Mouse (Mus musculus) hindbrain, postnatal 0 days (tissue): ENCODE results near the gene Mest. TPM values are rescaled to one million over a fixed set of nuclear protein-coding genes. Genes with fewer than 3 reads are reported as not detected.
A peak's percentile ranks its signal among the peaks of the same experiment; 100 is the strongest.

Experiments
- ATAC-seq: fragments of 200-750 bp; cut with Nextera tagmentation; 2 replicates; pipeline ENCODE4 v1.8.0; 2017; ENCODE audit warnings: mild to moderate bottlenecking, moderate TSS enrichment, moderate library complexity
- DNase-seq: peaks from one replicate; pipeline ENCODE4 v3.0.0-alpha.2; 2015; ENCODE audit warnings: low spot score
- H3K27ac ChIP-seq: fragments of 300-500 bp; sonication (generic); 2 replicates; pipeline ENCODE4 v1.5.1; 2014; ENCODE audit warnings: mild to moderate bottlenecking
- H3K27me3 ChIP-seq: fragments of 300-500 bp; sonication (generic); 2 replicates; pipeline ENCODE4 v1.6.1; 2014; ENCODE audit warnings: low read length, mixed read lengths; ENCODE audit not compliant: insufficient read depth
- H3K36me3 ChIP-seq: fragments of 300-500 bp; sonication (generic); 2 replicates; pipeline ENCODE4 v1.6.1; 2014; ENCODE audit warnings: low read length, mixed read lengths; ENCODE audit not compliant: insufficient read depth
- H3K4me1 ChIP-seq: fragments of 300-500 bp; sonication (generic); 2 replicates; pipeline ENCODE4 v1.6.1; 2014; ENCODE audit warnings: antibody characterized with exemption, low read length, mixed read lengths; ENCODE audit not compliant: insufficient read depth
- H3K4me2 ChIP-seq: fragments of 300-500 bp; sonication (generic); 2 replicates; pipeline ENCODE4 v1.6.1; 2014; ENCODE audit warnings: low read depth, mild to moderate bottlenecking, low read length, moderate library complexity, mixed read lengths
- H3K4me3 ChIP-seq: fragments of 300-500 bp; sonication (generic); 2 replicates; pipeline ENCODE4 v1.5.1; 2014; ENCODE audit warnings: low read length
- H3K9ac ChIP-seq: fragments of 300-500 bp; sonication (generic); replicated peaks from 2 replicates; pipeline ENCODE4 v1.6.1; 2014; ENCODE audit warnings: mild to moderate bottlenecking, low read length, moderate library complexity, mixed read lengths
- H3K9me3 ChIP-seq: fragments of 300-500 bp; sonication (generic); 2 replicates; pipeline ENCODE4 v1.6.1; 2016; ENCODE audit warnings: low read length, mixed read lengths
- CTCF ChIP-seq: IDR thresholded peaks from 2 replicates; pipeline ENCODE4 v1.5.1; 2016; ENCODE audit warnings: antibody characterized with exemption, control low read depth, low read depth
- WGBS: fragments of 180-500 bp; shearing (Covaris S2); extraction: QIAGEN DNeasy Blood & Tissue Kit; methylation state at CpG from one replicate; pipeline ENCODE4 v1.1.7; 2014; 5-methylcytosine and 5-hydroxymethylcytosine counted together
- polyA plus RNA-seq: library from polyadenylated mRNA; unstranded; fragments of >200 nt; fragmentation: Nextera tagmentation; extraction: Ambion mirVana; gene quantifications from 2 replicates; pipeline ENCODE4 v1.2.1, GENCODE M21; 2015
- total RNA-seq: library from RNA; depleted of rRNA; stranded (reverse); fragments of >200 nt; gene quantifications from 2 replicates; pipeline ENCODE4 v1.2.3, GENCODE M21; 2014

Gene Mest
- total and polyA plus RNA-seq, 2 experiments from 2014 or later = 154 to 237 TPM

GRCm38 (mm10) chr6:30713896-30714295, 9.5 kb upstream of the Mest start:
- Histone ChIP-seq H3K4me2 (no peak overlapping the region), H3K4me3 (no peak overlapping the region), H3K27ac (no peak overlapping the region), H3K4me1 (no peaks in the 10 kb centered on the region), H3K27me3 (no peaks in the 10 kb centered on the region), H3K9ac (no peak overlapping the region), H3K36me3 (no peaks in the 10 kb centered on the region), H3K9me3 (no peaks in the 10 kb centered on the region)
- DNase-seq = no peak
- 65% methylated on average over 11 of the region's 11 CpGs for WGBS
- ATAC-seq = no peak
- TF ChIP-seq CTCF = no peak

DNA sequence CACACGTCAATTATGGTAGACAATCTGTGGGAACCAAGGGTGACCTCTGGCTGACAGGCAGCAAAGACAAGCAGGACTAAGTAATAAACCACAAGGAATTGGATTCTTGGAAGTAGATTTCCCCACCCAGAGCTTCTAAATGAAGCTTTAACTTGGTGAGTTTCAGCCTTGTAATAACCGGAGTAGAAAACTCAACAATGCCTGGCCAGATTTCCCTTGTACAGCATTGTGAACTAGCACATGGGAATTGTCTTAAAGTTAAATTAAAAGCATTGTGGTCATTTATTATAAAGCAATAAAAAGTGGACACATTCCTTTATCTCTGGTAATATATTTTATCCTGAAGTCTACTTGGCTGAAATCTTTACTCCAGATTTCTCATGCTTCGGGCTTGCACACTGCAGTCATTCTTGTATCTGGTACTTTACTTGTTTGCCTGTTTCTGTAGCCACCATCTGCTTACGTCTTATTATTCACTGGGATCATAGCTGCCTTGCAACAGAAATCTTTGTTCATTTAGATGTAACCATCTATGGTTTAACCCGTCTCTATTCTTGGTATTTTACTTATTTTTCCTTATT, 8.4 kb upstream of the Mest start:
- Histone ChIP-seq H3K9ac (no peak overlapping the region), H3K9me3 (no peaks in the 10 kb centered on the region), H3K27me3 (no peaks in the 10 kb centered on the region), H3K4me2 (no peak overlapping the region), H3K4me1 (no peaks in the 10 kb centered on the region), H3K27ac (no peak overlapping the region), H3K4me3 (no peak overlapping the region), H3K36me3 (no peaks in the 10 kb centered on the region)
- DNase-seq = no peak
- whole genome bisulfite sequencing = 81% methylated on average over 5 of the region's 5 CpGs
- no peak for TF ChIP-seq CTCF
- no peak for ATAC-seq

DNA sequence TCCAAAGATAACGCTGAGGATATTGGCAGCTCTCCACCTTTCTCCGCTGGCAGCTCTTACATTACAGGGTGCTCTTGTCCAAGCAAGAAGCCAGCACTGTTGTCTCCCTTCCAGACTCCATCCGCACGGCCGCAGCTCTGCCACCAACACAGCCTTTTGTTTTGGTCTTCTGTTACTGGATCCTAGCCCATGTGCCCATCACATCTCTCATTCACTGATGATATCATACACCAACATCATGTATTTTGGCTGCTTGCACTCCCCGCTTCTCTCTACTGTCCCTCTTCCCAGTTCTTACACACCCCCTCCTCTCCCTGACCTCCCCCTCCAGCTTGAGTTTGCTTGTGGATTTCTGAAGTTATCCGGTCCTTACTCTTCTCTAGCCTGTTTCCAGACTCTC, 6.6 kb upstream of the Mest start:
- Histone ChIP-seq H3K27ac (no peak overlapping the region), H3K36me3 (no peaks in the 10 kb centered on the region), H3K9ac (no peak overlapping the region), H3K27me3 (no peaks in the 10 kb centered on the region), H3K4me1 (no peaks in the 10 kb centered on the region), H3K4me3 (no peak overlapping the region), H3K9me3 (no peaks in the 10 kb centered on the region), H3K4me2 (no peak overlapping the region)
- no peak for TF ChIP-seq CTCF
- WGBS = 56% methylated on average over 7 of the region's 7 CpGs
- DNase-seq = peak; percentile 5
- no peak for ATAC-seq

GRCm38 (mm10) chr6:30722385-30723164, 772 bp upstream of the Mest start:
- H3K27ac ChIP-seq = peak overlapping the region; percentile 49; the same call in 1 of the 2 replicates
- DNase-seq = peak; percentile 65
- no peak overlapping the region for H3K9ac ChIP-seq
- no peaks in the 10 kb centered on the region for H3K36me3 ChIP-seq
- H3K4me2 ChIP-seq = no peak overlapping the region
- no peak overlapping the region for H3K4me3 ChIP-seq
- WGBS = 50% methylated on average over 4 of the region's 4 CpGs
- no peaks in the 10 kb centered on the region for H3K4me1 ChIP-seq
- no peaks in the 10 kb centered on the region for H3K27me3 ChIP-seq
- H3K9me3 ChIP-seq = no peaks in the 10 kb centered on the region
- no peak for TF ChIP-seq CTCF
- peak; percentile 85 for ATAC-seq

DNA sequence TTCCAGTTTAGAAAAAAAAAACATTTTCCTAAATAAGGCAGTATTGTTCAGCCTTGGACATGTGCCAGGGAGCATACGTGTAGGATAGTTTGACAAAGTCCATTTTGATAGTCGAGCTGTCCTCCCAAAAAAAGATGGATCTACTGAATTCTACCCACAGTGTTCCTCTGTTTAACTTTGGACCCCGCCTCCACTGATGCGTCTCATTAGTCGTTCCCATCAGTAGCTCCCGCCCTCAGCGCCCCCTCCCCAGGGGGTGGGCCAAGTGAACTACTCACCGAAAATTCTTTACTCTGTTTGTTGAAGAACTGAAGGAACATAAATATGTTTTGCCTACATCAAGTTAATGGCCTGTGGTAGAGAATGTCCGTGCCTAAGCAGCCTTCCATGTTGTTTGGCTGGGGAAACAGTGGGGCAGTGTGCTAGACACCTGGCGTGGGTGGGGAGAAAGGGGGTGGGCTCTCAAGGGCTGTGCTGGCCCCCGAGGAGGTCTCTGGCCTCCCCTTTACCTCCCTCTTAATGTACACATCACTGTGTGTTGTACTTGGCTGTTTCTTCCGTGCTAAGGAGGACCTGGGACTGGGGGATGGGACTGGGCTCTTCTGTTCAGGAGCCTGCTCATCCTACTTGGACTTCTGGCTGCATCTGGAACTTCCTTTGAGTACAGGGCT, 7.1 kb downstream of the Mest start:
- WGBS = 37% methylated on average over 12 of the region's 12 CpGs
- peak; percentile 22 for DNase-seq
- H3K4me3 ChIP-seq = no peak overlapping the region
- H3K9ac ChIP-seq = no peak overlapping the region
- no peak for ATAC-seq
- no peaks in the 10 kb centered on the region for H3K27me3 ChIP-seq
- H3K4me2 ChIP-seq = no peak overlapping the region
- no peak overlapping the region for H3K27ac ChIP-seq
- no peaks in the 10 kb centered on the region for H3K36me3 ChIP-seq
- no peaks in the 10 kb centered on the region for H3K9me3 ChIP-seq
- TF ChIP-seq CTCF = no peak
- H3K4me1 ChIP-seq = no peaks in the 10 kb centered on the region

DNA sequence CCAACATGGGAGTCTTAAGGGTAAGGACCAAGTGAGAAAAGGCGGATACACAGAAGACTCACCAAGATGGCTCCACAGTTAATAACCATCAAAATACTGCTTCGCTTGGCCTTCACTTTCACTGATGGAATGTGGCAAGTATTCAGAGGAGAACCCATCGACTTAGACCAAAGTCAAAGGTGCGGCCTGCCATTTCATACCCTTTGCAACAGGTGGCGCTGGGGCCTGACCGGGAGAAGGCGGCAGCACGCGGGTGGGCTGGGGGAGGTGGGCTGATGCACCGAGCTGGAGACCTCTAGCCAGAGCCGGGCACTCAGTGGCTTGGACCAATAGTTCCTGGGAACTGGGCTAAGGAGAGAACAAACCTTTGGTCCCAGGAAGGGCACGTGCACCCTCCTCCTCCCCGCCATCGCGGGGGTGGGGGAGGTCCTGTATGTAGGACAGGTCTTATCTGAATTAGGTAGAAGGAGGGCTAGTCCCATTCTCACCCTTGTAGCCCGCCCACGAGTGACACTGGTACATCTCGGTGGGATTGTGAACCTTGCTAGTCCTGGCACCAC, 9.3 kb downstream of the Mest start:
- H3K4me1 ChIP-seq = no peaks in the 10 kb centered on the region
- H3K9me3 ChIP-seq = 0 out of 2 replicates have a peak, but pooled peaks cover under 1% of the 10 kb centered on the region
- no peaks in the 10 kb centered on the region for H3K36me3 ChIP-seq
- no peak for DNase-seq
- no peak overlapping the region for H3K4me2 ChIP-seq
- no peaks in the 10 kb centered on the region for H3K27me3 ChIP-seq
- no peak overlapping the region for H3K9ac ChIP-seq
- no peak overlapping the region for H3K27ac ChIP-seq
- peak; percentile 12; the same call in 1 of the 2 replicates for TF ChIP-seq CTCF
- H3K4me3 ChIP-seq = no peak overlapping the region
- 55% methylated on average over 18 of the region's 18 CpGs for WGBS
- no peak for ATAC-seq
